Mouse (Mus musculus) kidney, embryonic 15.5 days (tissue): ENCODE measurements around the gene Abhd12b. TPM values are rescaled to one million over a fixed set of nuclear protein-coding genes. Genes with fewer than 3 reads are reported as not detected.

ENCODE experiments used
- polyA plus RNA-seq: library from polyadenylated mRNA; unstranded; fragments of >200 nt; fragmentation: Nextera tagmentation; extraction: Ambion mirVana; gene quantifications from 2 replicates; pipeline ENCODE4 v1.2.1, GENCODE M21; 2015

Gene Abhd12b
- polyA plus RNA-seq, 1 experiment from 2014 or later = not detected

Other genes starting within 250 kb of the Abhd12b start
- 7.1 and 9.2 TPM in 2 replicates for gene Sav1, start 167.1 kb upstream of the Abhd12b start, polyA plus RNA-seq
- gene Nin, start 40.4 kb upstream of the Abhd12b start, polyA plus RNA-seq = 13.5 and 13.9 TPM in 2 replicates
- gene Pygl, start 77.3 kb downstream of the Abhd12b start, polyA plus RNA-seq = 37.6 and 38.5 TPM in 2 replicates
- gene Trim9, start 193.5 kb downstream of the Abhd12b start, polyA plus RNA-seq = 2.6 and 2.8 TPM in 2 replicates